Mouse (Mus musculus): ENCODE data around the gene Rab42.

The Rab42 gene

DNA sequence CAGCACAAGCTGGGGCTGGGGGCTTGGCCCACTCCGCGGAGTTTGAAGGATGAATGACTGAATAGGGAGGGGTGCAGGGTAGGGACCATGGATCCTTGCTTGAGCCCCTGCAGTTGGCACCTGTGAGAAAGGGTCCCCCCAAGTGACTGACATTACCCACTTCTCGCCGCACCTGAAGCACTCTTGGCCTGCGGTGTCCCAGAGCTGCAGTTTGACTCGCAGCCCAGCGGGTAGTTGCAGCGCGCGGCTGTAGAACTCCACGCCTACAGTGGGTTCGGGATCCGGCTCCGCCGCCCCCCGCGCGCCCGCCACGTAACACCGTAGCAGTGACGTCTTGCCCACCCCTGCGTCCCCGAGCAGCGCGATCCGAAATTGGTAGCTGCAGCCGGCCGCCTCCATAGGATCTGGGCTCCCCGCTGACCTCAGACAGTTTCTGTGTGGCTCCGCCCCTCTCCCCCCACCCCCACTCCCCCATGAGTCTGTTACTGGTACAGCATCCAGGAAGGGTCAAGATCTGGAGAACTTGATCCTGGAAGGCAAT is at the start of gene Rab42:
TSS of gene Rab42 (minus strand) at position 447 of the 541 bp plus-strand sequence.
- DNase-seq (ENCODE audit: extremely low spot score) = peak; percentile 81

GRCm38 (mm10) chr4:132352739-132353138 is 49.6 kb upstream of the Rab42 start:
- DNase-seq (ENCODE audit: extremely low spot score) = peak; percentile 19

GRCm38 (mm10) chr4:132351401-132351800 is 48.2 kb upstream of the Rab42 start:
- DNase-seq (ENCODE audit: extremely low spot score) = no peak

GRCm38 (mm10) chr4:132350854-132351253 is 47.7 kb upstream of the Rab42 start:
- DNase-seq (ENCODE audit: extremely low spot score) = peak; percentile 47

GRCm38 (mm10) chr4:132350123-132350740 is 47.0 kb upstream of the Rab42 start:
- DNase-seq (ENCODE audit: extremely low spot score) = peak; percentile 49

- peak; percentile 44 for DNase-seq (ENCODE audit: extremely low spot score)
These were observed 46.4 kb upstream of the Rab42 start for GRCm38 (mm10) chr4:132349495-132350122.

GRCm38 (mm10) chr4:132346661-132347060 is 43.5 kb upstream of the Rab42 start:
- no peak for DNase-seq (ENCODE audit: extremely low spot score)

- no peak for DNase-seq (ENCODE audit: extremely low spot score)
These were observed 43.1 kb upstream of the Rab42 start for GRCm38 (mm10) chr4:132346261-132346660.

DNA sequence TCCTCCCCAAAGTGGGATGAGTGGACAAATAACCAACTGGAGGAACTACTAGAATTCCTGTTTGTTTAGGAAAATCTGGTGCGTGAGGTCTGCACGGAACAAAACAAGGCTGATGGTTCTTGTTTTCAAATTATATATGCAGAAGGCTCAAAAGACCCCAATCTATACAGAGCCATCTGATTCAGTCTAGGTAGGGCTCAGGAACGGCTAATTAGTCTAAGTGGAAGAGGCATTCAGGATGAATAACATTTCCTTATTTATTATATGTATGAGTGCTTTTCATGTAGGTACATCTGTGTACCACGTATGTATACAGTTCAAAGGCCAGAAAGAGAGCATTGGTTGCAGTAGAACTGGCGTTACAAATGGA is 42.6 kb upstream of the Rab42 start:
- DNase-seq (ENCODE audit: extremely low spot score) = no peak

- DNase-seq (ENCODE audit: extremely low spot score) = peak; percentile 95
These were observed 42.1 kb upstream of the Rab42 start for GRCm38 (mm10) chr4:132345135-132345842.

DNA sequence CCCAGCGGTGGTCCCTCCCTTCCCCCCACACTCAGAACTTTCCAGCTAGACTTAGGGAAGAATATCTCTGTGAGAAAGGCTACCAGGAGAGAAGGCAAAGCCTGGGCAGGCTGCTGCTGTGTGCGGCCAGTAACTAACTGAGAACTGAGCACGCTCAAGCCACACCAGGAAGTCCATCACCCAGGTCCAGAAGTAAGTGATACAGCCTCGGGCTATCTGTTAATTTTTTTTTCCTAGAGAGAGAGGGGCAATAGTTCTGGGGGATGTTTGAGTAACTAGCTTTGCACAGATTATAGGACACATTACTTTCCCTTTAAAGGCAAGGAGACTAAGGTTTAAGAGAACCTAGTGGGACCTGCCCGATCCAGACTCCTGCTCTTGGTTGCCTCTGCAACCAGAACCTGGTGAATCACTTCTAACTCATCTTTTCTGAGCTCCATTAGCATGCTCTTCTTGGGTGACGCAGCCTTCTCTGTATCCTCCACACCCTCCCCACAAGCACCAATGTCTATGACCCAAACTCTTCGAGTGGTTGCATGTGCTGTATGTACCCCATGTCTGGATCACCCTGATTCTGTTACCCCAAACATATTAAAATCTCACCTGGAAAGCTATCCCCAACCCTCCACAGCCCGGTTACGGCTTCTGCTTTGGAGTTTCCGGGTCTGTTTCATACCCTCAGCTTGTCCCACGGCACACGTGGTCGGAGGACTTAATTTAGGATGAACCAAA is 41.4 kb upstream of the Rab42 start:
- DNase-seq (ENCODE audit: extremely low spot score) = no peak

DNA sequence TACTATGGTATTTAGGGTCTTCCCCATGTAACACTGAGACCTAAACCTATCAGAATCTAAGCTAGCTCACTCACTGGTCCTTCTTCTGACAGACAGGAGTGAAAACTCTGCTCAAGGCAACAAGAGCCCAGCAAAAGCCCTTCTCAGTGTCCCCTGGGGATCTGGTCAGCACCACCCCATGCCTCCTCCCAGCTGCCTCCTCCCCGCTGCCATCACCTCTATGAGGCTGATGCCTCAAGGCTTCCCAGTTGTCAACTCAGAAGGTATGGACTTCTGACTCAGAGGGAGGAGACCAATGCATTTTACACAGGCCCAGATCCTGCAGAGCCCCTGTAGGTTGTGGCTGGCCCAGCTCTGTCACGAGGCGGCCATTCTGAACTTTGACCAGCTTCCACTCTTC is 38.3 kb upstream of the Rab42 start:
- DNase-seq (ENCODE audit: extremely low spot score) = no peak

- no peak for DNase-seq (ENCODE audit: extremely low spot score)
These were observed 35.8 kb upstream of the Rab42 start for GRCm38 (mm10) chr4:132338943-132339342.

GRCm38 (mm10) chr4:132332880-132333279 is 29.7 kb upstream of the Rab42 start:
- no peak for DNase-seq (ENCODE audit: extremely low spot score)

GRCm38 (mm10) chr4:132331960-132332359 is 28.8 kb upstream of the Rab42 start:
- no peak for DNase-seq (ENCODE audit: extremely low spot score)

DNA sequence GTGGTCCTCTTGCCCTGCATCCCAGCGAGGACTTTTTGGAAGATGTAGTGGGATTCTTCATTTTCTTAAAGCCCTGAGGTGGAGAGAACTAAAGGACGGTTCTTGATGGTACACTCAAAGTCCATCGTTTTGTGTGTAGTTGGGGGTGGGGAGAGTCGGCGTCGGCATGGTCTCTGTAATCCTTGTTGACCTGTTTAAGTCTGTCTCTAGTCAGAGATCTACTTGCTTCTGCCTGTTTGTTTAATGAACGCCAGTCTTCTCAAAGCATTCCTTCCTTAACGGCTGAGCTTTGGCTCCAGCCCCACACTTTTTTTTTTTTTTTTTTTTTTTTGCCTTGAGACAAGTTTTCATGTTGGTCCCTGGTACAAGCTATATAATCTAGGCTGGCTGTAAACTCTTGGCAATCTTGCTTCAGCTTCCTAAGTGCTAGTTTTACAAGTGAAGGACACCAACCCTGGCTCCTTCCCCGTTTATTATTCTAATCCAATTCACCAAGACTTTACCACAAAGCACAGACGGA is 26.7 kb upstream of the Rab42 start:
- no peak for DNase-seq (ENCODE audit: extremely low spot score)

DNA sequence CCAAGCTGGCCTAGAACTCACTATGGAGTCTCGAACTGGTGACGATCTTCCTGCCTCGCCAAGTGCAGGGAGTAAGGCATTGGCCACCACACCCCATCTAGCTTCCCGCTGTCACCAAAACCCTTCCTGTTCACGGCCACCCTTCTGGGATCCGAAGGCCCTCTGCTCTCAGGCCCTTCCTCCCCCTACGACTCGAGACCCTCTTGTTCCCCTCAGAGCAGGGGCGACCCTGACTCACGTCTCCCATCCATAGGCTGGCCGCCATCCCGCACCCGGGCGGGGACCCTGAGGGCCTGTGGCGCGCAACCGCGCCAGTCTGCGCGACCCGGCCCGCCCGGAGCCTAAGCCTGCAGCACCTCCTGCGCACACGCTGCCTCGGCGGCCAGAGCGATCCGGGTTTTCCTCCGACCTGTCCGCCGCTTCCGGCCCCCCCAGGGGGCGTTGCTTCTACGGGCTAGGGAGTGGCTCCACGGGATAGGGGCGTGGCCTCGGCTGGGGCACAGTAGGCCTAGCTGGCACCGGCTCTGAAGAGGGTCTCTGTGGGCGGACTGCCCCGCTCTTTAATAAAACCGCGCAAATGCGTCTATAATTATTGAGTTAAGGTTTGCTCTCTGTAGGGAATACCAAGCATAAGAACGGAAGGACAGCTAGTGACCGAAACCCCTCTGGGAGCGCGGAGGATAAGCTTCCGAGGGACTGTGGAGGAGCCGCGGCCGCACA is 26.1 kb upstream of the Rab42 start, which contains the start of gene Trnau1ap:
TSS of gene Trnau1ap (minus strand) at position 424 of the 720 bp plus-strand sequence.
- DNase-seq (ENCODE audit: extremely low spot score) = peak; percentile 94

DNA sequence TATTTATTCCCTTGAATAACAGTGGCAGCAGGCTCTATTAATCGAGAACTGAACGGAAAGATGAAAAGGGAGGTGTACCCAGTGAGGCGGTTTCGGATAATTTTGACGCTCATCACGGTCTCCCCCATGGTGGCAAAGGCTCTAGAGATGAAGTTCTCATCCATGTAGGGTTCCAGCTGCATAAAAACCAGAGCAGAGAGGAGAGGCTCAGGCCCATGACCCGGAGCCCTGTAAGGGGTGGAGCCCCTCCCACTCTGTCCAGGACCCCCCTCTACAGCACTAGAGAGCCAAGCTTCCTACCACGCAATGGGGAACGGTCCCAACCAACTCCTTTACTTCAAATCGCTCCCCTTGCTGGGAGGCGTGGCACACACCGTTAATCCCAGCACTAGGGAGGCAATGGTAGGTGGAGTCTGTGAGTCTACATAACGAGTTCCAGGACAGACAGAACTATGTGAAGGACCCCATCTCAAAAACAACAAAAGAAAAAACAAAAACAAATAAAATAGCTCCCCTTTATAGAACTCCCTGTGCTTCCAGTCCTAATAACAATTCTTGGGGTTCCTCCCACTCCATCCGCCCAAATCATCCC is 25.3 kb upstream of the Rab42 start:
- peak; percentile 23 for DNase-seq (ENCODE audit: extremely low spot score)

GRCm38 (mm10) chr4:132326481-132326880 is 23.3 kb upstream of the Rab42 start:
- no peak for DNase-seq (ENCODE audit: extremely low spot score)

- DNase-seq (ENCODE audit: extremely low spot score) = no peak
These were observed 12.5 kb upstream of the Rab42 start for GRCm38 (mm10) chr4:132315711-132316110.

- no peak for DNase-seq (ENCODE audit: extremely low spot score)
These were observed 9.4 kb upstream of the Rab42 start for GRCm38 (mm10) chr4:132312627-132313026.
